Mouse (Mus musculus) G1E (cell line): ENCODE data around the gene Rbbp4.

Source experiments
- CTCF ChIP-seq: IDR thresholded peaks from 2 replicates; pipeline ENCODE4 v1.5.1; 2012; ENCODE audit warnings: low read depth, low read length, inconsistent platforms, mixed read lengths
- GATA1 ChIP-seq: IDR thresholded peaks from 2 replicates; pipeline ENCODE4 v1.6.1; 2012; ENCODE audit warnings: borderline replicate concordance, low read length, inconsistent platforms, mixed read lengths
- POLR2AphosphoS5 ChIP-seq: IDR thresholded peaks from 2 replicates; pipeline ENCODE4 v1.6.1; 2012; ENCODE audit warnings: low read depth, low read length, inconsistent platforms; ENCODE audit not compliant: insufficient replicate concordance

GRCm38 (mm10) chr4:129326191-129326590 is 9.0 kb downstream of the Rbbp4 start:
- TF ChIP-seq CTCF: no peak
- no peak for TF ChIP-seq GATA1
- no peak for TF ChIP-seq POLR2AphosphoS5
